Mouse (Mus musculus) thymus, adult 2 months (tissue): ENCODE measurements at regions not wholly inside any gene's neighbourhood (a gene's known extent, or its start where the extent isn't known, plus 50 kb on each side); places are given as distances from the start of the nearest gene placed in this dataset.

Experiments
- DNase-seq: peaks from one replicate; pipeline ENCODE4 v3.0.0; 2021
- H3K27ac ChIP-seq: fragments of 200-500 bp; 2 replicates; pipeline ENCODE4 v1.5.1; 2012; ENCODE audit warnings: low read length, control low read depth; ENCODE audit not compliant: control insufficient read depth, insufficient read depth
- H3K27me3 ChIP-seq: fragments of 200-500 bp; 2 replicates; pipeline ENCODE4 v1.6.1; 2012; ENCODE audit warnings: mild to moderate bottlenecking, low read length, moderate library complexity, mixed read lengths; ENCODE audit not compliant: control insufficient read depth, insufficient read depth
- H3K36me3 ChIP-seq: fragments of 200-500 bp; 2 replicates; pipeline ENCODE4 v1.6.1; 2012; ENCODE audit warnings: mild to moderate bottlenecking, low read length, moderate library complexity; ENCODE audit not compliant: control insufficient read depth, insufficient read depth
- H3K4me1 ChIP-seq: fragments of 200-500 bp; replicated peaks from 2 replicates; pipeline ENCODE4 v1.6.1; 2012; ENCODE audit warnings: low read length; ENCODE audit not compliant: control insufficient read depth, insufficient read depth
- H3K4me3 ChIP-seq: fragments of 200-500 bp; 2 replicates; pipeline ENCODE4 v1.5.1; 2012; ENCODE audit warnings: mild to moderate bottlenecking, low read length, control low read depth, moderate library complexity; ENCODE audit not compliant: control insufficient read depth, insufficient read depth
- CTCF ChIP-seq: fragments of 200-500 bp; IDR thresholded peaks from 2 replicates; pipeline ENCODE4 v1.5.1; 2012; ENCODE audit warnings: mild to moderate bottlenecking, control low read depth, low read length, moderate library complexity, borderline replicate concordance; ENCODE audit not compliant: control insufficient read depth, poor library complexity, insufficient read depth; ENCODE audit errors: extremely low read depth
- POLR2A ChIP-seq: fragments of 200-500 bp; IDR thresholded peaks from 2 replicates; pipeline ENCODE4 v1.6.1; 2012; ENCODE audit warnings: mild to moderate bottlenecking, low read length, control low read depth, moderate library complexity; ENCODE audit not compliant: control insufficient read depth, poor library complexity, insufficient read depth; ENCODE audit errors: extremely low read depth
- WGBS: fragments of 180-500 bp; shearing (Covaris S2); methylation state at CpG from one replicate; pipeline ENCODE4 v1.1.7; 2018; 5-methylcytosine and 5-hydroxymethylcytosine counted together

- Histone ChIP-seq H3K27ac (no peak overlapping the region), H3K4me1 (no peaks in the 10 kb centered on the region), H3K27me3 (no peaks in the 10 kb centered on the region), H3K36me3 (no peaks in the 10 kb centered on the region), H3K4me3 (no peak overlapping the region)
- no peak for TF ChIP-seq POLR2A
- TF ChIP-seq CTCF, result no peak; the same call in 1 of the 2 replicates
- DNase-seq, result peak; percentile 10
- WGBS, result 58% methylated on average over 3 of the region's 3 CpGs
Measured at GRCm38 (mm10) chr14:31942266-31942960, 86.4 kb upstream of the Galnt15 start.

DNA sequence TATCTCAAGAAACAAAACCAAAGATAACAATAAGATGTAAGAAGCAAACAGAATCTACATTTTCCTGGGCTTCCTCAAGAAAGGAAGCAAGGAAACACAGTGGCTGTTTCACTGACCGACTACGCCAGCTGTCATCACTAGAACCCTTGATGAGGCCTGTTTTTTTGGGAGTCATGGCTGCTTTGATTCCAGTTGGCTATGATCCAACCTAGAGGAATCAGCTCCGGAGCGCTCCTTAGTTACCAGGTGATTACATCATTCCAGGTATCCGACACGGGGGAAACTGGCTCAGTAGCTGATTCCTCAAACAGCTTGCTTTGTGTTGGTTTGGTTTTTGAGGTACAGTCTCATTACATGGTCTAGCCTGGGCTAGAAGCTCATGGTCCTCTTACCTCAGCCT, 84.1 kb upstream of the Galnt15 start:
- Histone ChIP-seq H3K4me1 (no peaks in the 10 kb centered on the region), H3K4me3 (no peak overlapping the region), H3K27me3 (no peaks in the 10 kb centered on the region), H3K36me3 (no peaks in the 10 kb centered on the region), H3K27ac (no peak overlapping the region)
- WGBS, result 94% methylated on average over 6 of the region's 6 CpGs
- TF ChIP-seq POLR2A (no peak), CTCF (no peak)
- no peak for DNase-seq

GRCm38 (mm10) chr14:31945125-31945524, 83.7 kb upstream of the Galnt15 start:
- DNase-seq, result no peak
- TF ChIP-seq POLR2A (no peak), CTCF (no peak)
- no peak overlapping the region for H3K27ac ChIP-seq

GRCm38 (mm10) chr14:31946032-31946431, 82.8 kb upstream of the Galnt15 start:
- no peak overlapping the region for H3K27ac ChIP-seq

More at GRCm38 (mm10) chr14:31945125-31945524, 83.7 kb upstream of the Galnt15 start:
- Histone ChIP-seq H3K27me3 (no peaks in the 10 kb centered on the region), H3K36me3 (no peaks in the 10 kb centered on the region), H3K4me3 (no peak overlapping the region), H3K4me1 (no peaks in the 10 kb centered on the region)
- 86% methylated on average over 7 of the region's 7 CpGs for WGBS

DNA sequence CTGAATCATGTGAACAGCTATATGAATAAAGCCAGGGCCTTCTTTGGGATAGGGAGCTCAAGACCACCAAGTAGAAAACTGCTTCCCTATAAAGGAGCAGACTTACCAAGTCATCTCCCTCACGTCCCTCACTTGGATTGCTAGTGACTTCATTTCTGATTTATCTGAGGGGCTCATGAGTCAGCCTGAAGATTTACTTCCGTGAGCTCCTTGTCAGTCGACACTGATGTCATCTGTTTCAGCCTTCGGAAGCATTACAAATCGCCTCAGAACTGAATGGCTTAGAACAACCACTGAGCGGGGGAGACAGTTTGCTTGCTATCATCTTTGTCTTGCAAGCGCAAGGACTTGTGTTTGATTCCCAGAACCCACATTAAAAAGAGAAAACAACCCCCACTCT, 81.5 kb upstream of the Galnt15 start:
- no peaks in the 10 kb centered on the region for H3K27me3 ChIP-seq
- H3K4me3 ChIP-seq, result no peak overlapping the region
- WGBS, result 69% methylated on average over 7 of the region's 7 CpGs
- no peak for DNase-seq
- H3K27ac ChIP-seq, result no peak overlapping the region
- no peak for TF ChIP-seq POLR2A
- no peak for TF ChIP-seq CTCF
- H3K36me3 ChIP-seq, result no peaks in the 10 kb centered on the region
- H3K4me1 ChIP-seq, result no peaks in the 10 kb centered on the region

More at GRCm38 (mm10) chr14:31946032-31946431, 82.8 kb upstream of the Galnt15 start:
- TF ChIP-seq CTCF (no peak), POLR2A (no peak)
- WGBS, result 80% methylated on average over 1 of the region's 1 CpGs
- H3K4me1 ChIP-seq, result no peaks in the 10 kb centered on the region
- H3K36me3 ChIP-seq, result no peaks in the 10 kb centered on the region
- no peaks in the 10 kb centered on the region for H3K27me3 ChIP-seq
- no peak overlapping the region for H3K4me3 ChIP-seq
- no peak for DNase-seq

GRCm38 (mm10) chr14:31951894-31952293, 76.9 kb upstream of the Galnt15 start:
- no peaks in the 10 kb centered on the region for H3K4me1 ChIP-seq
- DNase-seq, result no peak
- 82% methylated on average over 3 of the region's 3 CpGs for WGBS
- no peaks in the 10 kb centered on the region for H3K36me3 ChIP-seq
- H3K4me3 ChIP-seq, result no peak overlapping the region
- TF ChIP-seq POLR2A (no peak), CTCF (no peak)
- H3K27me3 ChIP-seq, result no peaks in the 10 kb centered on the region
- no peak overlapping the region for H3K27ac ChIP-seq

GRCm38 (mm10) chr14:31953783-31954182, 75.0 kb upstream of the Galnt15 start:
- Histone ChIP-seq H3K4me1 (no peaks in the 10 kb centered on the region), H3K27ac (no peak overlapping the region), H3K27me3 (no peaks in the 10 kb centered on the region), H3K4me3 (no peak overlapping the region), H3K36me3 (no peaks in the 10 kb centered on the region)
- no peak for DNase-seq
- 94% methylated on average over 4 of the region's 4 CpGs for WGBS
- no peak for TF ChIP-seq CTCF
- TF ChIP-seq POLR2A, result no peak
